Mouse (Mus musculus) induced T-regulatory cell, adult 2 months (primary cell): ENCODE data around the gene Rimbp2.
"Not testable (repeated sequence)": the region's sequence is repeated elsewhere in the genome, so short reads cannot be mapped to it uniquely, and the experiment has no call there.

Experiments
- DNase-seq: peaks from one replicate; pipeline ENCODE4 v3.0.0-alpha.2; 2012; ENCODE audit warnings: low read depth

Rimbp2 gene

DNA sequence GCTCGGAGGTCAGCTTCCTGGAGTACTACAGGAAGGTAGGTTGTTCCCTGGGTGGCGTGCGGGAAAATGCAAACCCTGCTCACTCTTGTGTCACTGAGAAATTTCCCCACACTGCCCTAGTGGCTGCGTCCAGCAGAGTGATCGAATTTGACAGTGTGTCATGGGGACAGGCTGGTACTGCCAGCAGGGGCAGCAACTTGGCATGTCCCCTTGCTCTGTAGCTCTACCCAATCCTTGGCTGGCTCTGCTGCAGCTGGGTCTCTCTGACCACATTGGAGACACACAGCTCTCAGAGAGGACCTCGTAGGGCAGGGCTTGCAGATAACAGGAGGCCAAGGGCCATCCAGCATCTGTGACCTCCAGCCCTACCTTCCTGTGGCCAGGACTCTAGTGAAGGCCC, 208.9 kb downstream of the Rimbp2 start:
- no peak for DNase-seq

DNA sequence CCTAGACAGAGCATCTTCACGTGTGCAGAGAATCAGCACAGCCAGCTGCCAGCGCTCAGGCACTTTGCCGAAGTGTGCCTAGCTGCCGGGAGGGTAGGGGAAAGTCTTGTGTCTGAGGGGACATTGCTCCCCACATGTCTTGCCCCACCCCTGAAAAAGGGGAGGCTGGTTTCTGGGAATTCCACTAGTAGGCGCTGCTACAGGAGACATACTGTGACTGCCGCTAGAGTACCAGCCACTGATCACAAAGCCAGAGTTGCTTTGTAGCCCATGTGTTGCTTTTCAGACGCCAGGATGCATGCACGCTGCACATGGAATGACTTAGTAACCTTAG, 213.5 kb downstream of the Rimbp2 start:
- no peak for DNase-seq

DNA sequence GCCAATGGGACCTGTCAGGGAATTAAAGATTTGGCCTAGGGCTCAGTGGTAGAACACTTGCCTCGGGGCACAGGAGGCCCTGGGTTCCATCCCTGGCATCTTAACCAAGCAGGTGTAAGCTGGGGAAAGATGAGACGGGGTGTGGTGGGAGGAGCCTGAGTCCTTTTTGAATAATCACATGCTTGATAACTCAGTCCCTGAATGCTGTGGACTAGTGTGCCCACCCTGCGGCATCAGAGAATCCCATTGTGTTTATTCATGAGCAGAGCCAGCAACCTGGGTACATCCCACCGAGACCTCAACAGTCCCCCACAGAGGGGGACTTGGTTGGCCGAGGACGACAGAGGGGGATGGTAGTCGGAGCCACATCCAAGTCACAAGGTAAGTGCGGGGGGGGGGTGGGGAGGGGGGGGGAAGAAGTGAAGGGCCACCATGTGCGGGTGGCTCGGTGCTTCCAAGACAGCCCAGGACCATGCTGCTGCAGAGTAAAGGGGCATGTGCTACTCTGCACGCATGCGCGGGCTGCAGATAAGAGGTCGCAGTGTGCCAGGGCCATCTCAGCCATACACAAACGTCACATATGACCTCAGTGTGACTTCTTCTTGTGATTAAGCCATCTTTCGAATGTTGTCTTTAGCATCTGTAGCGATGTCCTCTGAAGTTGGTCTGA, 214.0 kb downstream of the Rimbp2 start:
- DNase-seq: no peak

DNA sequence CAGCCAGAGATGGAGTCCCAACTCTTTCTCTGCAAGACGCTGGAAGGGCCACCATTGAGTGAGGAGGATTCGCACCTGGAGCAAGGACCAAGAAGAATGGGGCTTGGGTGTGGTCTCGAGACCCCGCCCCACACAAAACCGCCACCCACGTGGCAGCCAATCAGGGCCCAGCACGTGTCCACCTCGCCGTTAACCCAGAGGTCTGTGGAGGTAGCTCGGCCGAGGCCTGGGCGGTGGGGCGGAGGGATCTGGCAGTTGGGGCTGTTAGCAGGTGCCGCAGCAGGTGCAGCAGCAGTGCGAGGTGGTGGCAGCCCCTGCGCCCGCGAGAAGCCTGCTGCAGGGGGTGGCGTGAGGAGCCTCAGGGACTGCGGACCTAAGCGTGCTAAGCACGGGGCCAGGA, 217.4 kb downstream of the Rimbp2 start:
- DNase-seq: no peak

DNA sequence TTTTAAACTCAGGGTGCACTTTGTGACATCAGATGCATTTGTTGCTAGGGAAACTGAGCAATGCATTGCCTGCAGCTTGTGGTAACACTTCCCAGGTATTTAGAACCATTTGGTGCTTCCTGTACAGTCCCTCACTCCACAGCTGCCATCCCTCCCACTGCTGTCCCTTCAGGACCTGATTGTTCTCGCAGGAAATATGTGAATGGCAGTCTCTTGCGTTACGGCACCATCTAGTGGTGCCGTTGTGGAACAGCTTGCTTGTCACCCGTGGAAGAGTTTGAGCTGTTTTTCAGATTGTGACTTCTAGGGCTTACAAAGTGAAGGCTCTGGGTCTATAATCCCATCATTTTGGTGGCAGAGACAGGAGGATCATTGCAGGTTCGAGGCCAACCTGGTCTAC, 219.3 kb downstream of the Rimbp2 start:
- peak; percentile 4 for DNase-seq

DNA sequence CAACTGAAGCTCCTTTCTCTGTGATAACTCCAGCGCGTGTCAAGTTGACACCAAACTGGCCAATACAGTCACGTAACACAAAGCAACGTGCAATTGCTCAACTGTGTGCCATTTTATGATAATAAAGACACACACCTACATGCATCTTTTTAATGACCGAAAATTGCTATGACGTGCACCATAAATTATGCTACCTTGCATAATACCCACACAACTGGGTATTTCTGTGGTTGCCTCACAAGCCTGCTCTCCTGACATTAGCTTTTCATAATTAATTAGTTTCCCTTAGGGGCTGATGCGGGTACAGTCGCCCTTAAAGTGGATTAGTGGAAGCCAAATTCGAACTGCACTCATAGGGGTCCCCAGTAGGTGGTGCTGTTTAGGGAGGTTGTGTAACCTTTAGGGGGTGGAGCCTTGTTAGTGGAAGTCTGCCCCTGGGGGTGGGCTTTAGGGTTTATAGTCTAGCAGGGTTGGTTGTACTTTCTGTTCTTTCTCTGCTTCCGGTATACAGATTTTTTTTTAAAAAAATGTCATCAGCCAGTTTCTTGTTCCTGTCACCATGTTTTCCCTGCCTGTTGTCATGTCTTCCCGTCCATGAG, 220.8 kb downstream of the Rimbp2 start:
- peak; percentile 1 for DNase-seq

DNA sequence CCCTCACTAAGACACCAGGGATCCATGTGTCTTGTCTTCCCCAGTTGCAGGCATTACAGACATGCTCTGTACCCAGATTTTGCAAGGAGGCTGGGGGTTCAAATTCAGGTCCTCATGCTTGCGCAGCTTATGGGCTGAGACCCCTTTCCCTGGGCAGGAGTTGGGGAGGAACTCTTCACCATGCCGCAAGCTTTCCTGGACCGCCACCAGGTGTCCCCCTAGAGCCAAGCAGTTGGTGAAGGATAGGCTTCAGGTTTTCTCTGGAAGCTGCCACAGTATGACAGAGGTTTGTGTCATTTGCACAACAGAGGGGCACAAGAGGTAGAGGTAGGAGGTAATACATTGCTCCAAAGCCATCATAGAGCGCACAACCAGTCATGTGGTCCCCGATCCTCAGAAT, 222.7 kb downstream of the Rimbp2 start:
- no peak for DNase-seq

DNA sequence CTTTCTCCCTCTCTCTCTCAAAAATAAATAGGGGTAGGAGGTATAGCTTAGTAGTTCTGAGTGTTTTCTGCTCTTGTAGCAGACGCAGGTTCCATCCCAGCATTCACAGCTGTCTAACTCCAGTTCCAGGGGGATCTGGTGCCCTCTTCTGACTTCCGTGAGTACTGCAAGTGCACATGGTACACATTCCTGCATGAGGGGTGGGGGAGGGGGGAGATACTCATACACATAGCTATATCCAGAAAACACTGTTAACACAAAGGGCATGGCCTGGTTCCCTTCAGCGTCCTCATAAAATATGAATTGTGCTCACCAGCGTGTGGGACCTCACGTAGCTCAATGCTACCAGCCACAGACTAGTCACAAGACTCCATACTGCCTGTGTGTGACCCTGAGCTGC, 223.9 kb downstream of the Rimbp2 start:
- no peak for DNase-seq

DNA sequence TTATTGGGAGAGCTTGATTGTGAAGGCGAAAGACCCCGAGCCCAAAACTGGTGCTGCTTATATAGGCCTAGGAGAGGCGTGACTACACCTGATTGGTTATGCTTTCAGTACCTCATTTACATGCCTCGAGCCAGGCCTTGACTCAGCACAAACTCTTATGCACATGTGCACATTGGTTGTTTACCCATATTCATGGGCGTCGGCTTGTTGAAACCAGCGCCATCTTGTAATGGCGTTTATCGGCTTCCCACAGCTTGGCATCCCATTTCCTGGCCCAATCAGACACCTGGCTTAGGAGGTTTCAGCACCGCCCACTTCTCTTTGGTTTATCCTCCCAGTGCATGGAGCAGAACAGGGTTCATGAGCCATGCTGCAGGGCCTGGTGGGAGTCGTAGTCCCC, 232.8 kb downstream of the Rimbp2 start:
- not testable (repeated sequence) for DNase-seq

DNA sequence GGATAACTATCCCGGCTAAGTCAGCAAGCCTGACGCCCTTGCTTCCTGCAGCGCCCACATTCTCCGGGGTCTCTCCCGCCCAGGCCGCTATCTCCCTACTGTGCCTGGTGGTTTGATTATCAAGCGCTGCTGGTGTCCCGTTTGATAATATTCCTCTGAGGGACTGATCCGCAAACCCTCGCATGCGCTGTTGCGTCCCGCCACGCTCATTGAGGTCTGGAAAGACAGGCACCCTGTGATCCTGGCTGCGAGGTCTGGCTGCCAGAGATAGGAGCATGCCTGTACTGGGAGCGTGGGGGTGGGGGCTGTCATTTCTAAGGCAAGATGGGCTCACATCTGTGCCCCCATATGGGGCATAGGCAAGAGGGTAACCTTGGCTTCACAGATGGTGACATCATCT, 238.1 kb downstream of the Rimbp2 start:
- no peak for DNase-seq

DNA sequence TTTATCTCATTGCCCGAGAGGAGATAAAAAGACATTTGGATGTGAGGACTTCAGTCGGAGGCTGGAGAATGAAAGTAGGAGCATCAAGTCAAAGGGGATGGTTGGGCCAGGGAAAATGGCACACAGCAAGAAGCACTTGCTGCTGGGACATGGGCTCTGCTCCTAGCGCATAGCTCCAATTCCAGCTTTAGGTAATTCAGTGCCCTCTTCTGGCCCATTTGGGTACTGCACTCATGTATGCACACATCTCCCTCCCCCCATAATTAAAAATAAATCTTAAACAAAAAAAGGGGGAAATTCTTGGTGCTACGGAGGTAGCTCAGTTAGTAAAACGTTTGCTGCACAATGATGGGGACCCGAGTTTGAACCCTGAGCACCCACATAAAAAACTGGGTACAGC, 241.4 kb downstream of the Rimbp2 start:
- no peak for DNase-seq

DNA sequence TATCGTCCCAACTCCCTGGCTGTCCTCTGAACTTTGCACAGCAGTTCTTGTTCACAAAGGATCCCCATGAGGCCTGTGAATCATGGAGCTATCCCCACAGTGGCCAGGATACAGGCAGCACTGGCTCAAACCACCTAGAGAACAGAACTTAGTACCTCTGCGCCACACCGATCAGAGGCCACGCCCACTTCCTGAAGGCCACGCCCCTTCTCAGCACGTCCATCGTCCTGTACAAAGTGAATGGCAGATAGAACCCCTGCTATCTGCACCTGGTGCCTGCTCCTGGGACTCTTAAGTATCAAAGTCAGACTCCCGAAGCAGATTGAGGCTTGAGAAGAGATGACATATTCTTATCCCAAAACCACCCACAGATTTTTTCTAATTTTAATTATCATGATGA, 242.7 kb downstream of the Rimbp2 start:
- no peak for DNase-seq

DNA sequence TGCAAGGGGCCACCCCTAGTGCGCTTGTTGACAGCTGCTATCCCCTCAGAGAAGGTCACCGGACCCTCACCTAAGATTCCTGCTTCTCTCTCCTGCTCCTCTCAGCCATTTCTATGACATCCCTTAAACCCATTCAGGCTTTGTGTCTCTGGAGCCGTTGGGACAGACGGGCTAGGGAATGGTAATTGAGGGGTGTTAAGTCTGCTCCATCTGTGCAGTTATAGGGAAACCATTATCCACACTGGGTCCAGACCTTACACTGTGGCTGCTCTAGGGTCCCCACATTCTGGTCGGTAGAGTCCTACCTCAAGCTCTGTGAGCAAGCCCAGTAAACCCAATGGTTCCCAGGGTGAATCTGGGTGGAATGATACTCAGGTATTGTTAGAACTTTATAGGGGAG, 244.4 kb downstream of the Rimbp2 start:
- DNase-seq: no peak
